Mouse (Mus musculus): ENCODE results near the gene Ugcg.

- TF ChIP-seq CTCF (IDR thresholded peaks at IDR 0.05; ENCODE audit: insufficient read depth, low read length) = no peak
- no peak for TF ChIP-seq POLR2A (IDR thresholded peaks at IDR 0.05; ENCODE audit: borderline replicate concordance, extremely low read depth, low read depth, low read length)
Measured at GRCm38 (mm10) chr4:59223055-59223615, 34.1 kb downstream of the Ugcg start.
